Mouse (Mus musculus) heart, adult 11 months (tissue): ENCODE results near the gene Slc9a1.

ENCODE experiments used
- DNase-seq: peaks from one replicate; pipeline ENCODE4 v3.0.0; 2022

The Slc9a1 gene

GRCm38 (mm10) chr4:133369553-133370297 is at the start of gene Slc9a1:
Slc9a1 (plus strand) TSS chr4:133369706.
- DNase-seq: peak; percentile 99

GRCm38 (mm10) chr4:133328129-133328528 is 41.4 kb upstream of the Slc9a1 start:
- no peak for DNase-seq

GRCm38 (mm10) chr4:133330296-133330695 is 39.2 kb upstream of the Slc9a1 start:
- DNase-seq: no peak

GRCm38 (mm10) chr4:133333306-133333705 is 36.2 kb upstream of the Slc9a1 start:
- no peak for DNase-seq

- DNase-seq: no peak
Observed at GRCm38 (mm10) chr4:133337833-133338520, 31.5 kb upstream of the Slc9a1 start.

- no peak for DNase-seq
Observed at GRCm38 (mm10) chr4:133338521-133339095, 30.9 kb upstream of the Slc9a1 start.

GRCm38 (mm10) chr4:133339148-133339749 is 30.3 kb upstream of the Slc9a1 start:
- peak; percentile 100 for DNase-seq

GRCm38 (mm10) chr4:133340217-133340616 is 29.3 kb upstream of the Slc9a1 start:
- peak; percentile 68 for DNase-seq

- peak; percentile 80 for DNase-seq
Observed at GRCm38 (mm10) chr4:133344112-133344511, 25.4 kb upstream of the Slc9a1 start.

- peak; percentile 77 for DNase-seq
Observed at GRCm38 (mm10) chr4:133345702-133346101, 23.8 kb upstream of the Slc9a1 start.

GRCm38 (mm10) chr4:133346577-133346976 is 22.9 kb upstream of the Slc9a1 start:
- DNase-seq: peak; percentile 81

- DNase-seq: peak; percentile 64
Observed at GRCm38 (mm10) chr4:133347624-133348023, 21.9 kb upstream of the Slc9a1 start.

GRCm38 (mm10) chr4:133348051-133348775 is 21.3 kb upstream of the Slc9a1 start:
- DNase-seq: no peak

GRCm38 (mm10) chr4:133352797-133353196 is 16.7 kb upstream of the Slc9a1 start:
- DNase-seq: peak; percentile 80

- peak; percentile 93 for DNase-seq
Observed at GRCm38 (mm10) chr4:133353367-133354365, 15.8 kb upstream of the Slc9a1 start, which contains the start of gene Wdtc1. Wdtc1 (minus strand) TSS chr4:133353481.

- peak; percentile 60 for DNase-seq
Observed at GRCm38 (mm10) chr4:133354641-133355040, 14.9 kb upstream of the Slc9a1 start.

GRCm38 (mm10) chr4:133370298-133371274 is 1.1 kb downstream of the Slc9a1 start:
- peak; percentile 92 for DNase-seq

GRCm38 (mm10) chr4:133371621-133372277 is 2.2 kb downstream of the Slc9a1 start:
- peak; percentile 91 for DNase-seq

GRCm38 (mm10) chr4:133372278-133372665 is 2.8 kb downstream of the Slc9a1 start:
- peak; percentile 90 for DNase-seq
